Mouse (Mus musculus) MEL (cell line): ENCODE measurements around the gene Stxbp1.

Experiments
- BHLHE40 ChIP-seq: IDR thresholded peaks from 2 replicates; pipeline ENCODE4 v1.6.1; 2012; ENCODE audit warnings: low read depth, mild to moderate bottlenecking, inconsistent platforms, low read length, improper control_type of control experiment, borderline replicate concordance
- CTCF ChIP-seq, 3 experiments: IDR thresholded peaks in 2 of 3; conservative IDR thresholded peaks in 1 of 3; 2 replicates each; pipeline ENCODE4 v1.5.1; 2011 to 2012; ENCODE audit warnings: low read length in 3 of 3, low read depth in 2 of 3, mild to moderate bottlenecking in 2 of 3, improper control_type of control experiment in 1 of 3, inconsistent platforms in 1 of 3, mixed read lengths in 1 of 3, moderate library complexity in 1 of 3; ENCODE audit not compliant: control insufficient read depth in 1 of 3, insufficient read depth in 1 of 3, poor library complexity in 1 of 3, severe bottlenecking in 1 of 3
- E2F4 ChIP-seq: IDR thresholded peaks from 2 replicates; pipeline ENCODE4 v1.6.1; 2011; ENCODE audit warnings: low read depth, low read length, improper control_type of control experiment, borderline replicate concordance
- EP300 ChIP-seq, 2 experiments: IDR thresholded peaks; 2 replicates each; pipeline ENCODE4 v1.6.1; 2011; ENCODE audit warnings: improper control_type of control experiment in 2 of 2, low read length in 2 of 2, low read depth in 1 of 2, mild to moderate bottlenecking in 1 of 2
- GATA1 ChIP-seq: IDR thresholded peaks from 2 replicates; pipeline ENCODE4 v1.6.1; 2011; ENCODE audit warnings: low read depth, low read length, improper control_type of control experiment
- HCFC1 ChIP-seq: IDR thresholded peaks from 2 replicates; pipeline ENCODE4 v1.6.1; 2012; ENCODE audit warnings: low read depth, mild to moderate bottlenecking, inconsistent platforms, low read length, improper control_type of control experiment, moderate library complexity
- MAZ ChIP-seq: IDR thresholded peaks from 2 replicates; pipeline ENCODE4 v1.6.1; 2012; ENCODE audit warnings: low read depth, mild to moderate bottlenecking, inconsistent platforms, low read length, improper control_type of control experiment
- NRF1 ChIP-seq: IDR thresholded peaks from 2 replicates; pipeline ENCODE4 v1.6.1; 2014; ENCODE audit warnings: low read depth, mild to moderate bottlenecking, inconsistent platforms, low read length, improper control_type of control experiment, moderate library complexity; ENCODE audit not compliant: poor library complexity, insufficient read depth, severe bottlenecking
- POLR2A ChIP-seq, 2 experiments: IDR thresholded peaks; 2 replicates each; pipeline ENCODE4 v1.6.1; 2011 to 2012; ENCODE audit warnings: low read length in 2 of 2, mild to moderate bottlenecking in 2 of 2, control low read depth in 1 of 2, improper control_type of control experiment in 1 of 2, low read depth in 1 of 2, moderate library complexity in 1 of 2; ENCODE audit not compliant: control insufficient read depth in 1 of 2, insufficient read depth in 1 of 2, poor library complexity in 1 of 2
- USF1 ChIP-seq: IDR thresholded peaks from 2 replicates; pipeline ENCODE4 v1.6.1; 2014; ENCODE audit warnings: low read depth, mild to moderate bottlenecking, inconsistent platforms, low read length, improper control_type of control experiment, moderate library complexity
- ZKSCAN1 ChIP-seq: IDR thresholded peaks from 2 replicates; pipeline ENCODE4 v1.6.1; 2012; ENCODE audit warnings: low read depth, mild to moderate bottlenecking, inconsistent platforms, low read length, improper control_type of control experiment, moderate library complexity

DNA sequence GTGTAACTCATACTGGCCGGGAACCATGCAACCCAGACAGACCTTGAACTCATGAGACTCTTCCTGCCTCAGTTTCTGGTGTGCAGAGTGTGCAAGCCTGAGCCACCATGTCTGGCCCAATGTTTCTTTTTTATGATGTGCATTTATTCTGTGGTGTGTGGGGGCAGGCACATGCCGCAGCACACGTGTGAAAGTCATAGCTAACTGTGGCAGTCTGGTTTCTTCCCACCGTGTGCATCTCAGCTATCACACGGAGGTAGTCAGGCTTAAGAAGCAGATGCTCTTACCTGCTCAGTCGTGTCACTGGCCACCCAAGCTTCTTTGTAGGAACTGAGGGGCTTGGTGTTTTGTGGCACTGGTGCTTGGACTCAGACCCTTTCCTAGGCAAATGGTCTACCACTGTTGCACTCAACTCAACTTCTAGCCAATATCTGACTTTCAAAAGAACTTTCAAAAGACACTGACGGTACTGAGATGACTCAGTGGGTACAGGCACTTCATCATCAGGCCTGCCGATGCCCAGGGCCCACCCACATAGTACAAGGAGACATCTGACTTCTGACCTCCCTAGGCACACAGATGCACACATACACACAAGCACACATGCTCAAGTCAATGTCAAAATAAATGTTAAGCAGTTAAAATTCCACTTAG lies 74.3 kb downstream of the Stxbp1 start:
- TF ChIP-seq CTCF (IDR thresholded peaks at IDR 0.05 in 2 of 3, conservative IDR thresholded peaks at IDR 0.05 in 1 of 3; ENCODE audit: control insufficient read depth in 1 of 3, insufficient read depth in 1 of 3, low read depth in 2 of 3, low read length in 3 of 3, poor library complexity in 1 of 3, severe bottlenecking in 1 of 3) (no peak), MAZ (no peak), POLR2A (IDR thresholded peaks at IDR 0.05; ENCODE audit: control insufficient read depth in 1 of 2, insufficient read depth in 1 of 2, low read depth in 1 of 2, low read length in 2 of 2, poor library complexity in 1 of 2) (no peak), HCFC1 (no peak), GATA1 (no peak), USF1 (no peak), ZKSCAN1 (no peak), BHLHE40 (no peak), NRF1 (no peak), E2F4 (no peak), EP300 (IDR thresholded peaks at IDR 0.05; ENCODE audit: low read depth in 1 of 2, low read length in 2 of 2) (no peak)
